Mouse (Mus musculus): Measurements from ENCODE around the gene Exosc6. TPM values are rescaled to one million over a fixed set of nuclear protein-coding genes. Genes with fewer than 3 reads are reported as not detected.
A peak's percentile ranks its signal among the peaks of the same experiment; 100 is the strongest.

Exosc6 gene
- polyA plus RNA-seq, 1 experiment from 2014 or later = not detected

- H3K27me3 ChIP-seq = no peaks in the 10 kb centered on the region
- H3K27ac ChIP-seq (replicated peaks) = no peak overlapping the region
- WGBS = 95% methylated on average over 19 of the region's 19 CpGs
- no peak overlapping the region for H3K4me2 ChIP-seq
- H3K9me3 ChIP-seq = no peaks in the 10 kb centered on the region
- H3K36me3 ChIP-seq = peaks cover 97% of the 10 kb centered on the region
- H3K9ac ChIP-seq = no peak overlapping the region
- no peak overlapping the region for H3K4me3 ChIP-seq
- no peaks in the 10 kb centered on the region for H3K4me1 ChIP-seq (replicated peaks)
- no peak for ATAC-seq (ENCODE audit: low FRiP score, low read depth)
Observed at GRCm38 (mm10) chr8:111042546-111042945, 13.6 kb upstream of the Exosc6 start.

- no peak overlapping the region for H3K9ac ChIP-seq
Observed at GRCm38 (mm10) chr8:111044003-111044734, 12.0 kb upstream of the Exosc6 start.

GRCm38 (mm10) chr8:111048694-111049093, 7.4 kb upstream of the Exosc6 start:
- no peak overlapping the region for H3K4me3 ChIP-seq
- H3K27ac ChIP-seq (replicated peaks) = no peak overlapping the region
- no peak overlapping the region for H3K4me2 ChIP-seq
- H3K4me1 ChIP-seq (replicated peaks) = no peaks in the 10 kb centered on the region
- no peaks in the 10 kb centered on the region for H3K27me3 ChIP-seq
- H3K9me3 ChIP-seq = no peaks in the 10 kb centered on the region
- H3K9ac ChIP-seq = no peak overlapping the region
- ATAC-seq (ENCODE audit: low FRiP score, low read depth) = no peak
- peaks cover 98% of the 10 kb centered on the region for H3K36me3 ChIP-seq
- 95% methylated on average over 2 of the region's 2 CpGs for WGBS

More at GRCm38 (mm10) chr8:111044003-111044734, 12.0 kb upstream of the Exosc6 start:
- no peak for ATAC-seq (ENCODE audit: low FRiP score, low read depth)
- H3K27ac ChIP-seq (replicated peaks) = no peak overlapping the region
- H3K4me1 ChIP-seq (replicated peaks) = no peaks in the 10 kb centered on the region
- H3K36me3 ChIP-seq = peaks cover 98% of the 10 kb centered on the region
- H3K4me3 ChIP-seq = no peak overlapping the region
- H3K27me3 ChIP-seq = no peaks in the 10 kb centered on the region
- H3K9me3 ChIP-seq = no peaks in the 10 kb centered on the region
- H3K4me2 ChIP-seq = no peak overlapping the region
- 49% methylated on average over 2 of the region's 2 CpGs for WGBS

GRCm38 (mm10) chr8:111049106-111049505, 7.0 kb upstream of the Exosc6 start:
- no peak overlapping the region for H3K27ac ChIP-seq (replicated peaks)
- H3K4me2 ChIP-seq = no peak overlapping the region
- no peaks in the 10 kb centered on the region for H3K4me1 ChIP-seq (replicated peaks)
- no peaks in the 10 kb centered on the region for H3K27me3 ChIP-seq
- no peaks in the 10 kb centered on the region for H3K9me3 ChIP-seq
- H3K36me3 ChIP-seq = peaks cover 98% of the 10 kb centered on the region
- 94% methylated on average over 7 of the region's 7 CpGs for WGBS
- H3K4me3 ChIP-seq = no peak overlapping the region
- no peak for ATAC-seq (ENCODE audit: low FRiP score, low read depth)
- no peak overlapping the region for H3K9ac ChIP-seq

GRCm38 (mm10) chr8:111053827-111054518, 2.2 kb upstream of the Exosc6 start:
- 96% methylated on average over 12 of the region's 12 CpGs for WGBS
- H3K4me3 ChIP-seq = no peak overlapping the region

GRCm38 (mm10) chr8:111055031-111055634, 1.0 kb upstream of the Exosc6 start:
- 93% methylated on average over 17 of the region's 17 CpGs for WGBS
- peaks cover 59% of the 10 kb centered on the region for H3K36me3 ChIP-seq
- no peak overlapping the region for H3K9ac ChIP-seq
- no peaks in the 10 kb centered on the region for H3K27me3 ChIP-seq
- no peak overlapping the region for H3K4me2 ChIP-seq
- no peak overlapping the region for H3K27ac ChIP-seq (replicated peaks)
- H3K9me3 ChIP-seq = no peaks in the 10 kb centered on the region
- no peak overlapping the region for H3K4me3 ChIP-seq
- no peak for ATAC-seq (ENCODE audit: low FRiP score, low read depth)
- peaks cover 16% of the 10 kb centered on the region for H3K4me1 ChIP-seq (replicated peaks)

More at GRCm38 (mm10) chr8:111053827-111054518, 2.2 kb upstream of the Exosc6 start:
- peaks cover 70% of the 10 kb centered on the region for H3K36me3 ChIP-seq
- ATAC-seq (ENCODE audit: low FRiP score, low read depth) = no peak
- no peak overlapping the region for H3K9ac ChIP-seq
- H3K27me3 ChIP-seq = no peaks in the 10 kb centered on the region
- H3K4me2 ChIP-seq = no peak overlapping the region
- H3K4me1 ChIP-seq (replicated peaks) = peaks cover 16% of the 10 kb centered on the region
- H3K9me3 ChIP-seq = no peaks in the 10 kb centered on the region
- H3K27ac ChIP-seq (replicated peaks) = no peak overlapping the region

- no peak overlapping the region for H3K4me2 ChIP-seq
- H3K9ac ChIP-seq = no peak overlapping the region
- H3K36me3 ChIP-seq = peaks cover 53% of the 10 kb centered on the region
- H3K4me1 ChIP-seq (replicated peaks) = peaks cover 22% of the 10 kb centered on the region
- H3K27ac ChIP-seq (replicated peaks) = no peak overlapping the region
- no peaks in the 10 kb centered on the region for H3K9me3 ChIP-seq
- H3K27me3 ChIP-seq = no peaks in the 10 kb centered on the region
- H3K4me3 ChIP-seq = no peak overlapping the region; the same call in 1 of the 2 replicates
- 67% methylated on average over 2 of the region's 2 CpGs for WGBS
- peak; percentile 23; the same call in 1 of the 2 replicates for ATAC-seq (ENCODE audit: low FRiP score, low read depth)
Observed at GRCm38 (mm10) chr8:111055661-111056060, 478 bp upstream of the Exosc6 start.

- peak overlapping the region; percentile 97 for H3K4me2 ChIP-seq
- no peaks in the 10 kb centered on the region for H3K9me3 ChIP-seq
- WGBS = under 1% methylated on average over 62 of the region's 63 CpGs
- H3K4me1 ChIP-seq (replicated peaks) = peaks cover 31% of the 10 kb centered on the region
- peaks cover 43% of the 10 kb centered on the region for H3K36me3 ChIP-seq
- H3K4me3 ChIP-seq = peak overlapping the region; percentile 77
- H3K27me3 ChIP-seq = no peaks in the 10 kb centered on the region
- ATAC-seq (ENCODE audit: low FRiP score, low read depth) = 0 out of 2 replicates have a peak, but pooled peaks have one; percentile 32
- peak overlapping the region; percentile 82 for H3K9ac ChIP-seq
- peak overlapping the region; percentile 78 for H3K27ac ChIP-seq (replicated peaks)
Observed at GRCm38 (mm10) chr8:111056691-111057293, 653 bp downstream of the Exosc6 start.

GRCm38 (mm10) chr8:111058946-111059572, 2.9 kb downstream of the Exosc6 start:
- Histone ChIP-seq H3K27ac (replicated peaks) (no peak overlapping the region), H3K9me3 (no peaks in the 10 kb centered on the region), H3K27me3 (no peaks in the 10 kb centered on the region), H3K9ac (no peak overlapping the region), H3K4me1 (replicated peaks) (peaks cover 31% of the 10 kb centered on the region), H3K4me2 (no peak overlapping the region), H3K4me3 (no peak overlapping the region), H3K36me3 (peaks cover 21% of the 10 kb centered on the region)
- WGBS = 81% methylated on average over 2 of the region's 2 CpGs
- ATAC-seq (ENCODE audit: low FRiP score, low read depth) = no peak

- no peaks in the 10 kb centered on the region for H3K9me3 ChIP-seq
- no peaks in the 10 kb centered on the region for H3K27me3 ChIP-seq
- peak overlapping the region; percentile 59 for H3K4me3 ChIP-seq
- 0 out of 2 replicates have a peak, but pooled peaks cover 4% of the 10 kb centered on the region for H3K36me3 ChIP-seq
- WGBS = under 1% methylated on average over 14 of the region's 14 CpGs
- H3K4me1 ChIP-seq (replicated peaks) = peaks cover 31% of the 10 kb centered on the region
- peak overlapping the region; percentile 63 for H3K9ac ChIP-seq
- H3K4me2 ChIP-seq = peak overlapping the region; percentile 77
- ATAC-seq (ENCODE audit: low FRiP score, low read depth) = peak; percentile 15; the same call in 1 of the 2 replicates
- peak overlapping the region; percentile 83 for H3K27ac ChIP-seq (replicated peaks)
Observed at GRCm38 (mm10) chr8:111061688-111062071, 5.5 kb downstream of the Exosc6 start.

- Histone ChIP-seq H3K9ac (peak overlapping the region; percentile 63), H3K4me3 (peak overlapping the region; percentile 59), H3K4me2 (peak overlapping the region; percentile 77), H3K36me3 (0 out of 2 replicates have a peak, but pooled peaks cover 4% of the 10 kb centered on the region), H3K9me3 (no peaks in the 10 kb centered on the region), H3K27me3 (no peaks in the 10 kb centered on the region), H3K27ac (replicated peaks) (peak overlapping the region; percentile 83), H3K4me1 (replicated peaks) (peaks cover 26% of the 10 kb centered on the region)
- under 1% methylated on average over 27 of the region's 27 CpGs for WGBS
- peak; percentile 94 for ATAC-seq (ENCODE audit: low FRiP score, low read depth)
Observed at GRCm38 (mm10) chr8:111062072-111062757, 6.1 kb downstream of the Exosc6 start.
